Mouse (Mus musculus): ENCODE data around the gene Wdr74. TPM values are rescaled to one million over a fixed set of nuclear protein-coding genes. Genes with fewer than 3 reads are reported as not detected.

Gene Wdr74
- polyA plus RNA-seq (2015; fragmentation: Nextera tagmentation; extraction: Ambion mirVana) = 101 and 108 TPM in 2 replicates

DNA sequence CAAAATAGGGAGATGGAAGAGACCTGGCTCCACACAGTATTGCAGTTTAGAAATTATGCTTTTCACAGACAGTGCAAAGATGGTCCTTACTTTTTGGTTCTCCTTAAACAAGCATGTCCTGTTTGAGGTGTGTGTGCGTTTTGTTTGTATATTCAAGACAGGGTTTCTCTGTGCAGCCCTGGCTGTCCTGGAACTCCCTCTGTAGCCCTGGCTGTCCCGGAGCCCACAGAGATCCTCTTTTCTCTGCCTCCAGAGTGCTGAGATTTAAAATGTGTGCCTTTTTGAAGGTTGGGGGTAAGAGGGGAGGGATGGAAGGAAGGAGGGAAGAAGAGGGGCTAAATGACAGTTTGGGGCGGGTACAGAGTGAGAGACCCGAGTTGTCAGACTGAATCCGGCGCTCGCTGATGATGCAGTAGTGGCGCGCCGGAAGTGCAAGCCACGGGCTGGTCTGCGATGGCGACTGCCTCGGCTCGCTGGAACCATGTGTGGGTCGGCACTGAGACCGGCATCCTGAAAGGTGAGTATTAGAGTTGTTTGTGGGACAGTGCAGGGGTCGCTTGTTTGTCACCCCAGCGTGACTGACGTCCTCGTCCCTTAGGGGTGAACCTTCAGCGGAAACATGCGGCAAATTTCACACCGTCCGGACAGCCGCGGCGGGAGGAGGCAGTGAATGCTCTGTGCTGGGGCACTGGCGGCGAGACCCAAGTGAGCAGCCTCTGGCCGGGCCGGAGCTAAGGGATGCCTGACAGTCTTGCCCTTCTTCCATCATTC lies at the start of gene Wdr74:
TSS of gene Wdr74 (plus strand) at position 439 of the 771 bp plus-strand sequence.
- peak; percentile 94 for ATAC-seq (ENCODE audit: low FRiP score, low TSS enrichment)
- peaks cover 16% of the 10 kb centered on the region for H3K36me3 ChIP-seq (ENCODE audit: insufficient read depth, low read length)
- peak within 1 kb of the TSS; percentile 92 for H3K4me2 ChIP-seq (replicated peaks; ENCODE audit: low read depth, low read length)
- under 1% methylated on average over 32 of the region's 32 CpGs for WGBS
- peak within 1 kb of the TSS; percentile 97 for H3K4me3 ChIP-seq (ENCODE audit: low read length)
- H3K4me1 ChIP-seq (ENCODE audit: insufficient read depth, low read length) = peaks cover 16% of the 10 kb centered on the region
- no peaks in the 10 kb centered on the region for H3K27me3 ChIP-seq (ENCODE audit: insufficient read depth, low read length)
- H3K9me3 ChIP-seq (ENCODE audit: low read length) = no peaks in the 10 kb centered on the region
- peak within 1 kb of the TSS; percentile 86 for H3K9ac ChIP-seq (replicated peaks; ENCODE audit: low read length)
- peak within 1 kb of the TSS; percentile 61 for H3K27ac ChIP-seq (ENCODE audit: low read length)

DNA sequence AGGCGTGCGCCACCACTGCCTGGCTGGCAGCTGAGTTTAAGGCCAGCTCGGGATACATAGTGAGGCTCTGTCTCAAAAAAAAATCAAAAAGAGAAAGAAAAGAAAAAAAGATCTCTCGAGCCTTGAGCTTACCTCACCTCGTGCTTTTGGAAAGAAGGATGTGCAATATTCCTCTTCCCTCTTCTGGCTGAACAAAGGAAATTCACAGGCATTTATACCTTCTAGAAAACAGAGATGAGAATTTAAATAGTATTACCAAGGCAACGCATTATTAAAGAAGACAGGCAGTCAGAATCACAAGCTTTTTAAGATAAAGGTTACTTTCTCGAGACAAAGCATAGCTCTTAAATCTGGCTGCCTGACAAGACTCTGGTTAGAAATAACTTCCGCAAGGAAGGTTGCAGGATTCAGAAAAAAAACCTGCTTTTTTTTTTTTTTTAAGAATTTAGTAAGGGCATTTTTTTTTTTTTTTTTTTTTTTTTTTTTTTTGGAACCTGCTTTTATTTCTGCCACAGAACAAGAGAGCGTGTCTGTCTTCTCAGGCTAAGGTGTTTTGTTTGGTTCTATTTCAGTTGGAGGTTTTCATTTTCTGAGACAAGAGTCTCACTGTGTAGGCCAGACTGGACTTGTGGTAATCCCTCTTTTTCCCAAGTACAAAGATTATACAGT lies 43.6 kb upstream of the Wdr74 start:
- Histone ChIP-seq H3K9me3 (ENCODE audit: low read length) (no peaks in the 10 kb centered on the region), H3K4me3 (ENCODE audit: low read length) (no peak overlapping the region), H3K9ac (replicated peaks; ENCODE audit: low read length) (no peak overlapping the region), H3K27me3 (ENCODE audit: insufficient read depth, low read length) (no peaks in the 10 kb centered on the region), H3K36me3 (ENCODE audit: insufficient read depth, low read length) (no peaks in the 10 kb centered on the region), H3K4me1 (ENCODE audit: insufficient read depth, low read length) (no peaks in the 10 kb centered on the region), H3K4me2 (replicated peaks; ENCODE audit: low read depth, low read length) (no peak overlapping the region), H3K27ac (ENCODE audit: low read length) (no peak overlapping the region)
- ATAC-seq (ENCODE audit: low FRiP score, low TSS enrichment) = no peak
- 60% methylated on average over 9 of the region's 9 CpGs for WGBS

DNA sequence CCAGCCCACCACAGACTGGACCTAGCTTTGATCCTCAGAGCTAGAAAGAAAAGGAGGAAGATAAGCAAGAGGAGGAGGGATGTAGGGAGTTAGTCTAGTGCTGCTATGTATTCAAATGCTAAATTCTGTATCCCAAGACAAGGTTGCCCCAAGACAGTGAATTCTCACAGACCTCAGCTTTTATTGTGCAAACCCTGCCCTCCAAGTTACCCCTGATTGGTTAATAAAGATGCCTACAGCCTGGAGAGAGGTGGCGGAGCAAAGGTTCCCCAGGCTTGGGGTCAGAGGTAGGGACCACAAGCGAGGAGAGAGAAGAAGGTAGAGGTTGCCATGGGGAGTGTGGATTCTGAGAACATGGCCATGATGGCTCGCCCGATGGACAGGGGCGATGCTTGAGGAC lies 42.9 kb upstream of the Wdr74 start:
- H3K4me1 ChIP-seq (ENCODE audit: insufficient read depth, low read length) = no peaks in the 10 kb centered on the region
- H3K9ac ChIP-seq (replicated peaks; ENCODE audit: low read length) = no peak overlapping the region
- 79% methylated on average over 5 of the region's 5 CpGs for WGBS
- H3K4me2 ChIP-seq (replicated peaks; ENCODE audit: low read depth, low read length) = no peak overlapping the region
- no peaks in the 10 kb centered on the region for H3K27me3 ChIP-seq (ENCODE audit: insufficient read depth, low read length)
- no peak overlapping the region for H3K4me3 ChIP-seq (ENCODE audit: low read length)
- ATAC-seq (ENCODE audit: low FRiP score, low TSS enrichment) = no peak
- no peaks in the 10 kb centered on the region for H3K36me3 ChIP-seq (ENCODE audit: insufficient read depth, low read length)
- H3K9me3 ChIP-seq (ENCODE audit: low read length) = no peaks in the 10 kb centered on the region
- H3K27ac ChIP-seq (ENCODE audit: low read length) = no peak overlapping the region

DNA sequence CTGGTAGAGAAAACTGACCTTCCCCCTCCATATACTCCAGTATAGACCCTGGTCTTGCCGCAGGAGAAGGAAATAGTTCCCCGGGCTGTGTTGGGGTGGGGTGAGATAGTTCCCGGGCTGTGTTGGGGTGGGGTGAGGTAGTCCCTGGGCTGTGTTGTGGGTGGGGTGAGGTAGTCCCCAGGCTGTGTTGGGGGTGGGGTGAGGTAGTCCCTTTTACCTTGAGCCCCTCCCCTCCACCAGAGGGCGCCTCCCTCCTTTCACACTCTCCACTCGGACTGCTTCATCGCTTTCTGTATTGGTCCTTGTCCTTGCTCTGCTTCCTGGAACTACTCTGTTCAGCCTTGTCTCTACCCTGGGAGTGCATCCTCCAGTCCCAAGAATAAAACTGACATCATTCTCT lies 40.3 kb upstream of the Wdr74 start:
- Histone ChIP-seq H3K4me1 (ENCODE audit: insufficient read depth, low read length) (no peaks in the 10 kb centered on the region), H3K9me3 (ENCODE audit: low read length) (no peaks in the 10 kb centered on the region), H3K4me2 (replicated peaks; ENCODE audit: low read depth, low read length) (no peak overlapping the region), H3K9ac (replicated peaks; ENCODE audit: low read length) (0 out of 2 replicates have a peak overlapping the region, but pooled peaks have one; percentile 6), H3K4me3 (ENCODE audit: low read length) (no peak overlapping the region), H3K27me3 (ENCODE audit: insufficient read depth, low read length) (no peaks in the 10 kb centered on the region), H3K27ac (ENCODE audit: low read length) (no peak overlapping the region), H3K36me3 (ENCODE audit: insufficient read depth, low read length) (no peaks in the 10 kb centered on the region)
- 58% methylated on average over 6 of the region's 6 CpGs for WGBS
- ATAC-seq (ENCODE audit: low FRiP score, low TSS enrichment) = peak; percentile 73; the same call in 1 of the 2 replicates

DNA sequence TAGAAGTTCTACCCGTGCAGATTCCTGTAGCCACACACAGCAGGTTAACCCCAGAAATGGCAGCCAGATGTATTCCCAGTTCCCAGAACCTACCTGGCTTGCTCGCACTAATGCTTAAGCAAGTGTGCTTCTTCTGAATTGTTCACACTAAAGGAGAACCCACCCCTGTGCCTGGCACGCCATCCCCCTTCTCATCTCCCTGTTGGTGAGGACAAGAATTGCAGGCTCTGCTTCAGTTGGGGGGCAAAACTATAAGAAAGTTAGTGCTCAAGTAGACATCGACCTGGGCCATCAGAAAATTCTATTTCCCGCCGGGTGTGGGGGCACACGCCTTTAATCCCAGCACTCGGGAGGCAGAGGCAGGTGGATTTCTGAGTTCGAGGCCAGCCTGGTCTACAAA lies 36.0 kb upstream of the Wdr74 start:
- H3K27me3 ChIP-seq (ENCODE audit: insufficient read depth, low read length) = no peaks in the 10 kb centered on the region
- no peaks in the 10 kb centered on the region for H3K9me3 ChIP-seq (ENCODE audit: low read length)
- no peak overlapping the region for H3K4me2 ChIP-seq (replicated peaks; ENCODE audit: low read depth, low read length)
- peaks cover 7% of the 10 kb centered on the region for H3K4me1 ChIP-seq (ENCODE audit: insufficient read depth, low read length)
- H3K4me3 ChIP-seq (ENCODE audit: low read length) = no peak overlapping the region
- H3K9ac ChIP-seq (replicated peaks; ENCODE audit: low read length) = no peak overlapping the region
- ATAC-seq (ENCODE audit: low FRiP score, low TSS enrichment) = no peak
- H3K27ac ChIP-seq (ENCODE audit: low read length) = no peak overlapping the region
- 82% methylated on average over 9 of the region's 9 CpGs for WGBS
- H3K36me3 ChIP-seq (ENCODE audit: insufficient read depth, low read length) = no peaks in the 10 kb centered on the region

DNA sequence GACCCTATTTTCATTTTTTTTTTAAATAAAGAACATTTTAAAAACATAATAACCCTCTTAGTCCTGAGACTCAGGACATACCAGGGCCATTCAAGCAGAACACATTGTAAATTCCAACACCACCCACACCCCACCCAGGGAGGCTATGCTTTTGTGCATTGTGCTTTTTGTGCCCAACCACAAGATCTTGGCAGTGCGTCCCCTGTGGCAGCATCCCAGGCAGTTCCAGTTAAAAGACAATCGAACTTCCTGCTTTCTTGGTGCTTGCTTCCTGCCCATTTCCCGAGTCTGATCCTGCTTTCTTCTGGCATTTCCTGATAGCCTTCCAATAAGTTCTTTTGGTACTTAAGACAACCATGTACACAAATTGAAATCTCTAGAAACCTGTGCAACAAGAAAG lies 33.2 kb upstream of the Wdr74 start:
- H3K4me2 ChIP-seq (replicated peaks; ENCODE audit: low read depth, low read length) = no peak overlapping the region
- 57% methylated on average over 3 of the region's 3 CpGs for WGBS

DNA sequence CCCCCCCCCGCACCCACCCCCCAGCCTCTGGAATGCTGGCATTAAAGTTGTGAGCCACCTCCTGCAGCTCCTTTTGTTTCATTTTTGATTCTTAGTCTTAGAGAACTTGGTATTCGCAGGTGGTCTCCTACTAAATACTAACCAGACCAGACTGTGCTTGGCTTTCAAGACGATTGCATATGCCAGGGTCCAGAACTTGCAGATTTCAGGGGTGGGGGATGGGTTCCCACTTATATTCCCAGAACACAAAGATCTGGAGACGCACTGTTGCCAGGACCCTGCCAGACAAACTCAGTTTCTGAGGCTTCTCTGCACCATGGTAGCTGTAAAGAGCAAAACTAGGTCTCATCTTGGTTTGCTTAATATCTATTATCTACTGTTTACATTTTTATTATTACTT lies 32.1 kb upstream of the Wdr74 start:
- Histone ChIP-seq H3K4me3 (ENCODE audit: low read length) (no peak overlapping the region), H3K27me3 (ENCODE audit: insufficient read depth, low read length) (no peaks in the 10 kb centered on the region), H3K9ac (replicated peaks; ENCODE audit: low read length) (no peak overlapping the region), H3K36me3 (ENCODE audit: insufficient read depth, low read length) (peaks cover 20% of the 10 kb centered on the region), H3K4me2 (replicated peaks; ENCODE audit: low read depth, low read length) (no peak overlapping the region), H3K27ac (ENCODE audit: low read length) (no peak overlapping the region), H3K4me1 (ENCODE audit: insufficient read depth, low read length) (peaks cover 7% of the 10 kb centered on the region), H3K9me3 (ENCODE audit: low read length) (no peaks in the 10 kb centered on the region)
- 84% methylated on average over 3 of the region's 4 CpGs for WGBS
- ATAC-seq (ENCODE audit: low FRiP score, low TSS enrichment) = no peak

More for the DNA sequence above, 33.2 kb upstream of the Wdr74 start:
- no peak for ATAC-seq (ENCODE audit: low FRiP score, low TSS enrichment)
- peaks cover 8% of the 10 kb centered on the region for H3K36me3 ChIP-seq (ENCODE audit: insufficient read depth, low read length)
- no peak overlapping the region for H3K9ac ChIP-seq (replicated peaks; ENCODE audit: low read length)
- H3K4me3 ChIP-seq (ENCODE audit: low read length) = no peak overlapping the region
- H3K4me1 ChIP-seq (ENCODE audit: insufficient read depth, low read length) = peaks cover 7% of the 10 kb centered on the region
- no peaks in the 10 kb centered on the region for H3K27me3 ChIP-seq (ENCODE audit: insufficient read depth, low read length)
- peak overlapping the region; percentile 43; the same call in 1 of the 2 replicates for H3K27ac ChIP-seq (ENCODE audit: low read length)
- H3K9me3 ChIP-seq (ENCODE audit: low read length) = no peaks in the 10 kb centered on the region

DNA sequence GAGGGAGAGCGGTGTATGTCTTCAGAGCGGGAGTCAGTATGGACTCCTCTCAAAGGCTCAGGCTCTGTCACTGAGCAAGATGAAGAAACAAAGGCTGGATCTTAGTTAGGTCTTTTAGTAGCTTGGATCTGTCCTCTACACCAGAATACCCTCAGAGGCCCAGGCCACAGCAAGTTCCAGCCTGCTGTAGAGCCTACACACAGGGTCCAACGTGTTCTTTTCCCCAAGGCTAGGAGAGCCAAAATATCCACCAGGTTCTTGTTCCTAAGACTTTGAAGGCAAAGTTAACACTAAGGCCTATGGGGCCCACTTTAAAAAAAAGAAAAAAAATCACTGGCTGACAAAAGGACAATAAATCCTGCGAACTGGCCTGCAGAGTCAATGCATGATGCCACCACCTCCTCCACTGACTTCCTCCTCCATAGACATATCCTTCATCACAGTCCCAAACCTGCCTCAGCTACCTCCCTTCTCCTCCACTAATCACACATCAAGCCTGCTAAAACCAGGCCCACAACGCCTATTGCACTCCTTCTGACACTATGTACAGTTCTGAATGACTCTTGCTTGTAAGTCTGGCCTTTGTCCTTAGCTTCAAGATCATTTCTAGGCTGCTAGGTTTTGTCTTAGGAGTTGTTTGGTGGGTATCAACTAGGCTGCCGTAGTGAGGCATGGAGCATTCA lies 30.5 kb upstream of the Wdr74 start:
- WGBS = 78% methylated on average over 6 of the region's 6 CpGs
- H3K36me3 ChIP-seq (ENCODE audit: insufficient read depth, low read length) = peaks cover 36% of the 10 kb centered on the region
- H3K9me3 ChIP-seq (ENCODE audit: low read length) = no peaks in the 10 kb centered on the region
- H3K9ac ChIP-seq (replicated peaks; ENCODE audit: low read length) = no peak overlapping the region
- ATAC-seq (ENCODE audit: low FRiP score, low TSS enrichment) = no peak
- H3K4me1 ChIP-seq (ENCODE audit: insufficient read depth, low read length) = peaks cover 11% of the 10 kb centered on the region
- no peak overlapping the region for H3K4me2 ChIP-seq (replicated peaks; ENCODE audit: low read depth, low read length)
- no peak overlapping the region for H3K27ac ChIP-seq (ENCODE audit: low read length)
- no peak overlapping the region for H3K4me3 ChIP-seq (ENCODE audit: low read length)
- no peaks in the 10 kb centered on the region for H3K27me3 ChIP-seq (ENCODE audit: insufficient read depth, low read length)

DNA sequence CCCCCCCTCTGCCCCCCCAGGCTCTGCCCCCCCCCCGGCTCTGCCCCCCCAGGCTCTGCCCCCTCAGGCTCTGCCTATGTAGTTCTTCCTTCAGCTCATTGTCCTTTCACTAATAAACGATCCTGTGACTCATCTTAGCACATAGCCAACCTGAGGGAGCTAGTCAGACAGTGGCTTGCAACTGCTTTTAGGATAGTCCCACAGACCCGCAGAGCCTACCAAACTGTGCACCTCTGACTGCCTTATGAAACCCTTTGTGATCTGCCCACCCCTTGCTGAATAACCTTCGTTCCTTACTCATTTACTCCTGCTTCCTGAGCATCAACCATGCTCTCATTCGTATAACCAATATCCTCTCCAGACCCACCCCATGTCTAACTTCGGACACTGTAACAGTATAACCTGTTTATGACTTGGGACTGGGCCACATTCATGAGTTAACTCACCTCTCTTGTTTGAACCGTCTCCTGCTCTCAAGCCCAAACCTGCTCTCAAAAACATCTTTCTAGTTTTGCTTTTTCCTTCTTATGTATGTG lies 29.4 kb upstream of the Wdr74 start:
- peaks cover 46% of the 10 kb centered on the region for H3K36me3 ChIP-seq (ENCODE audit: insufficient read depth, low read length)
- 85% methylated on average over 7 of the region's 7 CpGs for WGBS
- no peak overlapping the region for H3K4me2 ChIP-seq (replicated peaks; ENCODE audit: low read depth, low read length)
- H3K4me3 ChIP-seq (ENCODE audit: low read length) = no peak overlapping the region
- ATAC-seq (ENCODE audit: low FRiP score, low TSS enrichment) = no peak
- H3K9me3 ChIP-seq (ENCODE audit: low read length) = no peaks in the 10 kb centered on the region
- no peaks in the 10 kb centered on the region for H3K27me3 ChIP-seq (ENCODE audit: insufficient read depth, low read length)
- peaks cover 21% of the 10 kb centered on the region for H3K4me1 ChIP-seq (ENCODE audit: insufficient read depth, low read length)
- H3K27ac ChIP-seq (ENCODE audit: low read length) = no peak overlapping the region
- H3K9ac ChIP-seq (replicated peaks; ENCODE audit: low read length) = no peak overlapping the region
